Mouse (Mus musculus) frontal cortex, adult 2 months (tissue): ENCODE results near the gene Slc38a1. TPM values are rescaled to one million over a fixed set of nuclear protein-coding genes. Genes with fewer than 3 reads are reported as not detected.

Experiments used
- polyA plus RNA-seq: library from polyadenylated mRNA; depleted of rRNA; stranded (reverse); fragments of >200 nt; gene quantifications from 2 replicates; pipeline ENCODE4 v1.2.3, GENCODE M21; 2012; rRNA removed

Gene Slc38a1
- polyA plus RNA-seq, 1 experiment: 81.2 TPM

Other genes with a start within 250 kb of the Slc38a1 start
- 29.8 and 32.2 TPM in 2 replicates for gene Scaf11, start 182.1 kb downstream of the Slc38a1 start, polyA plus RNA-seq
- gene Slc38a2, start 56.8 kb upstream of the Slc38a1 start, polyA plus RNA-seq: 64.1 and 71.7 TPM in 2 replicates